Mouse (Mus musculus) stomach, embryonic 14.5 days (tissue): ENCODE data around the gene Ppp2r5a. TPM values are rescaled to one million over a fixed set of nuclear protein-coding genes. Genes with fewer than 3 reads are reported as not detected.
"Not testable (repeated sequence)": the region's sequence is repeated elsewhere in the genome, so short reads cannot be mapped to it uniquely, and the experiment has no call there.

ENCODE experiments used
- ATAC-seq: fragments of 200-750 bp; cut with Nextera tagmentation; 2 replicates; pipeline ENCODE4 v1.8.0; 2017; ENCODE audit warnings: low read depth, moderate TSS enrichment; ENCODE audit not compliant: insufficient number of reproducible peaks, insufficient read depth, low FRiP score
- H3K27ac ChIP-seq: fragments of 300-500 bp; sonication (generic); 2 replicates; pipeline ENCODE4 v1.5.1; 2014; ENCODE audit warnings: mild to moderate bottlenecking, low read length, moderate library complexity, mixed read lengths
- H3K27me3 ChIP-seq: fragments of 300-500 bp; sonication (generic); 2 replicates; pipeline ENCODE4 v1.6.1; 2014; ENCODE audit warnings: low read length, control low read depth, mixed read lengths; ENCODE audit not compliant: control insufficient read depth, insufficient read depth
- H3K36me3 ChIP-seq: fragments of 300-500 bp; sonication (generic); 2 replicates; pipeline ENCODE4 v1.6.1; 2014; ENCODE audit warnings: mild to moderate bottlenecking, control low read depth, low read length, moderate library complexity, mixed read lengths; ENCODE audit not compliant: control insufficient read depth, insufficient read depth
- H3K4me1 ChIP-seq: fragments of 300-500 bp; sonication (generic); 2 replicates; pipeline ENCODE4 v1.6.1; 2014; ENCODE audit warnings: low read length, control low read depth, mixed read lengths; ENCODE audit not compliant: control insufficient read depth, insufficient read depth
- H3K4me2 ChIP-seq: fragments of 300-500 bp; sonication (generic); replicated peaks from 2 replicates; pipeline ENCODE4 v1.6.1; 2014; ENCODE audit warnings: low read depth, low read length, control low read depth
- H3K4me3 ChIP-seq: fragments of 300-500 bp; sonication (generic); 2 replicates; pipeline ENCODE4 v1.5.1; 2014; ENCODE audit warnings: low read depth, low read length, control low read depth
- H3K9ac ChIP-seq: fragments of 300-500 bp; sonication (generic); replicated peaks from 2 replicates; pipeline ENCODE4 v1.6.1; 2014; ENCODE audit warnings: low read depth, mild to moderate bottlenecking, control low read depth, low read length, moderate library complexity, mixed read lengths
- H3K9me3 ChIP-seq: fragments of 300-500 bp; sonication (generic); 2 replicates; pipeline ENCODE4 v1.6.1; 2016; ENCODE audit warnings: low read depth, low read length, control low read depth; ENCODE audit not compliant: control insufficient read depth
- WGBS: fragments of 180-500 bp; shearing (Covaris S2); extraction: QIAGEN DNeasy Blood & Tissue Kit; methylation state at CpG from one replicate; pipeline ENCODE4 v1.1.7; 2014; 5-methylcytosine and 5-hydroxymethylcytosine counted together
- polyA plus RNA-seq: library from polyadenylated mRNA; unstranded; fragments of >200 nt; fragmentation: Nextera tagmentation; extraction: Ambion mirVana; gene quantifications from 2 replicates; pipeline ENCODE4 v1.2.1, GENCODE M21; 2014

The Ppp2r5a gene
- polyA plus RNA-seq, 1 experiment from 2014 or later = 22.5 TPM

DNA sequence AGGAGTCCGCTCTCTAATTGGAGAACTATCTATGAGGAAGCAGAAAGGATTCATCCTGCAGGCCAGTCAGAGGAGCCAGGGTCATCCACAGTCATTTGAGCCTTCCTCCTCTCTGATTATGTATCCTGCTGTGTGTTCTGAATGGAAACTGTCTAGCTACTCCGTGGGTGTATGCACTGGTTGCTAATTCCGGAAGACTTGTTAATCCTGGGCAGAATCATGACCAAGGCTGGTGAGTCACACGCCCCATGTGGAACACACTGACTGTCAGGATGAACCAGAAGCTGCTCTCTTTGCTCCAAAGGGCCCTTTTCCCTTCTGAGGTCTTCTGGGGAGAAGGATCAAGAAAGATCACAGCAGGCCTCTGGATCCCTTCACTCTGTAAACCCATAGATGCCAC is 35.5 kb upstream of the Ppp2r5a start:
- H3K4me2 ChIP-seq = no peak overlapping the region
- H3K4me3 ChIP-seq = no peak overlapping the region
- no peaks in the 10 kb centered on the region for H3K36me3 ChIP-seq
- H3K4me1 ChIP-seq = no peaks in the 10 kb centered on the region
- no peaks in the 10 kb centered on the region for H3K9me3 ChIP-seq
- H3K9ac ChIP-seq = no peak overlapping the region
- no peaks in the 10 kb centered on the region for H3K27me3 ChIP-seq
- H3K27ac ChIP-seq = no peak overlapping the region
- no peak for ATAC-seq
- 73% methylated on average over 4 of the region's 4 CpGs for WGBS

GRCm38 (mm10) chr1:191436647-191437046 is 33.6 kb upstream of the Ppp2r5a start:
- Histone ChIP-seq H3K9ac (no peak overlapping the region), H3K27ac (no peak overlapping the region), H3K4me3 (no peak overlapping the region), H3K27me3 (no peaks in the 10 kb centered on the region), H3K4me2 (no peak overlapping the region), H3K36me3 (no peaks in the 10 kb centered on the region), H3K4me1 (no peaks in the 10 kb centered on the region), H3K9me3 (no peaks in the 10 kb centered on the region)
- WGBS = 43% methylated on average over 3 of the region's 3 CpGs
- ATAC-seq = no peak

- no peak for ATAC-seq
- no peaks in the 10 kb centered on the region for H3K4me1 ChIP-seq
Measured at GRCm38 (mm10) chr1:191435359-191435758, 32.3 kb upstream of the Ppp2r5a start.

DNA sequence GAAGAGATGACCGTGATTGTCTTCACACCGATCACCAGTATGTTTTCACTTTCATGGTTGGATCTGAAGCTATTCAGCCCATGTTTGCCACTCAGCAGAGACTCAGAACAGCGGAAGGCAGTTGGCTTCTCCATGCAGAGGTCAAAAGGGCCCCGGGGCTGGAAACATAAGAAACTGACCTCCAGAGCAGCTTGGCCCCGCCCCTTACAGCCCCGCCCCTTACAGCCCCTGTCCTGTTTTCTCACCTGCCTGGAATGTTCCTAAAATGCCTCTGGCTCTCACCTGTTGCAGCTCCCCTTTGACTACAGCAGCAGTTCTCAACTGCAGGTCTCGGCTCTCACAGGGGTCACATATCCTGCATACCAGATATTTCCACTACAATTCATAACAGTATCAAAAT is 29.5 kb upstream of the Ppp2r5a start:
- no peak overlapping the region for H3K4me3 ChIP-seq
- ATAC-seq = peak; percentile 37; the same call in 1 of the 2 replicates
- no peak overlapping the region for H3K27ac ChIP-seq
- no peak overlapping the region for H3K9ac ChIP-seq
- no peak overlapping the region for H3K4me2 ChIP-seq
- no peaks in the 10 kb centered on the region for H3K36me3 ChIP-seq
- no peaks in the 10 kb centered on the region for H3K4me1 ChIP-seq
- H3K9me3 ChIP-seq = no peaks in the 10 kb centered on the region
- no peaks in the 10 kb centered on the region for H3K27me3 ChIP-seq
- WGBS = 21% methylated on average over 7 of the region's 7 CpGs

More at GRCm38 (mm10) chr1:191435359-191435758, 32.3 kb upstream of the Ppp2r5a start:
- no peak overlapping the region for H3K4me2 ChIP-seq
- no peak overlapping the region for H3K27ac ChIP-seq
- no peak overlapping the region for H3K9ac ChIP-seq
- H3K9me3 ChIP-seq = no peaks in the 10 kb centered on the region
- 23% methylated on average over 1 of the region's 1 CpGs for WGBS
- no peaks in the 10 kb centered on the region for H3K36me3 ChIP-seq
- no peak overlapping the region for H3K4me3 ChIP-seq
- H3K27me3 ChIP-seq = no peaks in the 10 kb centered on the region

DNA sequence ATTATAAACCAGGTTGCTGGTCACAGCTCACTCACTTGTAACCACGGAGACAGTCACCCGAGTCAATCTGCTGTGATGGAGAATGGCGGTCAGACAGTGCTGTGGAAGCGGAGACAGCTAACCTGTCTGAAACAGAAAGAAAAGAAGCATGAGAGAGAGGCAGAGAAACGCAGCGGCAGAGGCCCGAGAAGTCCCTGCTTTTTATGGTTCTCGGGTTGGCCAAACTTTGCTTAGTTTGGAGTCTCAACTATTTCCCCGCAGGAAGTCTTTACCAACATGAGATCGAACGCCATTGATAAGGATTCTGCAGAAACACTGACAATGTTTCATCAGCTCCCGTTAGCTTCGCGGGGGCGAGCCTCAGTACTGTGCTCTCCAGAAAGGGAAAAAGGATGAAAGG is 29.0 kb upstream of the Ppp2r5a start:
- Histone ChIP-seq H3K4me1 (no peaks in the 10 kb centered on the region), H3K4me3 (no peak overlapping the region), H3K9ac (no peak overlapping the region), H3K27me3 (no peaks in the 10 kb centered on the region), H3K36me3 (no peaks in the 10 kb centered on the region), H3K27ac (no peak overlapping the region), H3K4me2 (no peak overlapping the region), H3K9me3 (no peaks in the 10 kb centered on the region)
- 63% methylated on average over 15 of the region's 15 CpGs for WGBS
- ATAC-seq = no peak

DNA sequence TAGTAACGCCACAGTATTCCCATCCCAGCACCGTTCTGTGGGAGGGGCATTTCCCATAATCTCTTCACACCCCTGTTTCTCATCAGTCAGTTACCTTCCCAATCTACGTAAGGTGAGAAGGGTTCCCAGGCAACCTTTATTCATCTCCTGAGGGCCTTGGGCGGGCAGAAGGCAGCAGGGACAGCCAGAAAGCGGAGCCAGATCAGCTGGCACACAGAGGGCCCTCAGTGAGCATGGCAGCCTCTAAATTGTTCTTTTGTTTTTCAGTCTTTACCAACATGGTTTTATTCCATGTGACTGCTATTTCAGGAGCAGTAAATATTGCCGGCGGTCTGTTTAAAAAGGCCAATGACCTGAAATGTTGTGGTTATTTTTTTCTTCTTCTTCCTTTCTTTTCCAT is 27.0 kb upstream of the Ppp2r5a start:
- H3K9ac ChIP-seq = no peak overlapping the region
- no peak overlapping the region for H3K4me2 ChIP-seq
- 64% methylated on average over 7 of the region's 7 CpGs for WGBS
- no peaks in the 10 kb centered on the region for H3K9me3 ChIP-seq
- no peak overlapping the region for H3K4me3 ChIP-seq
- H3K4me1 ChIP-seq = no peaks in the 10 kb centered on the region
- H3K36me3 ChIP-seq = no peaks in the 10 kb centered on the region
- ATAC-seq = no peak
- H3K27me3 ChIP-seq = no peaks in the 10 kb centered on the region
- no peak overlapping the region for H3K27ac ChIP-seq

- Histone ChIP-seq H3K4me2 (no peak overlapping the region), H3K27me3 (no peaks in the 10 kb centered on the region), H3K27ac (no peak overlapping the region), H3K4me1 (peaks cover 1% of the 10 kb centered on the region; the same call in 1 of the 2 replicates), H3K36me3 (no peaks in the 10 kb centered on the region), H3K9me3 (no peaks in the 10 kb centered on the region), H3K9ac (no peak overlapping the region), H3K4me3 (no peak overlapping the region)
- WGBS = 60% methylated on average over 7 of the region's 7 CpGs
- no peak for ATAC-seq
Measured at GRCm38 (mm10) chr1:191425884-191426283, 22.8 kb upstream of the Ppp2r5a start.

DNA sequence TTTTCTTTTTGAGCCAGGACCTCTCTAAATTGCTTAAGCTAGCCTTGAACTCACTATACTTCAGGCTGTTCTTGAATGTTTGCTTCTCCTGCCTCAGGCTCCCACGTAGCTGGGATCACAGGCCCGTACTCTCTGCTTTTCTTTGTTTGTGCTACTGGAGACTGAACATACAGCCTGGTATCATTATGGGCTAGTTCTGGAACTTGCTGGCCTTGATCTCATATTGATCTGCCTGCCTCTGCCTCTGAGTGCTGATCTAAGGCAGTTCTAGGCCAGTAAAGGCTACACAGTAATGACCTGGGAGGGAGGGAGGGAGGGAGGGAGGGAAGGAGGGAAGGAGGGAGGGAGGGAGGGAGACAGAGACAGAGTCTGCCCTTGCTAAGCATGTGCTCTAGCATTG is 20.1 kb upstream of the Ppp2r5a start:
- 66% methylated on average over 2 of the region's 2 CpGs for WGBS

GRCm38 (mm10) chr1:191422714-191423113 is 19.6 kb upstream of the Ppp2r5a start:
- H3K36me3 ChIP-seq, H3K27ac ChIP-seq, H3K4me2 ChIP-seq, H3K27me3 ChIP-seq, ATAC-seq, H3K4me3 ChIP-seq, H3K9ac ChIP-seq, H3K9me3 ChIP-seq: not testable (repeated sequence)
- H3K4me1 ChIP-seq = peaks cover 10% of the 10 kb centered on the region; the same call in 1 of the 2 replicates
- WGBS = 62% methylated on average over 3 of the region's 3 CpGs

More for the DNA sequence above, 20.1 kb upstream of the Ppp2r5a start:
- Histone ChIP-seq H3K27ac (no peak overlapping the region), H3K27me3 (no peaks in the 10 kb centered on the region), H3K4me3 (no peak overlapping the region), H3K9me3 (no peaks in the 10 kb centered on the region), H3K4me1 (peaks cover 10% of the 10 kb centered on the region; the same call in 1 of the 2 replicates), H3K36me3 (no peaks in the 10 kb centered on the region), H3K4me2 (no peak overlapping the region), H3K9ac (no peak overlapping the region)
- no peak for ATAC-seq
